Mouse (Mus musculus) adrenal gland (tissue): ENCODE results near the gene Zdhhc14.

Experiments
- intact Hi-C: fragments of 180-260 bp; cut with DNase I; formaldehyde crosslinking; loops from one replicate; pipeline ENCODE4 v1.15.1; 2025

The Zdhhc14 gene

GRCm38 (mm10) chr17:5768810-5769520, 276.6 kb downstream of the Zdhhc14 start:
- intact Hi-C loops, result no loop called here

GRCm38 (mm10) chr17:5769776-5770175, 277.4 kb downstream of the Zdhhc14 start:
- intact Hi-C loops, result no loop called here

- intact Hi-C loops, result no loop called here
These were observed 278.2 kb downstream of the Zdhhc14 start for GRCm38 (mm10) chr17:5770265-5771249.

- intact Hi-C loops, result no loop called here
These were observed 288.0 kb downstream of the Zdhhc14 start for GRCm38 (mm10) chr17:5780213-5780975.

- intact Hi-C loops, result no loop called here
These were observed 292.9 kb downstream of the Zdhhc14 start for GRCm38 (mm10) chr17:5785238-5785637.

GRCm38 (mm10) chr17:5792164-5792791, 299.9 kb downstream of the Zdhhc14 start:
- intact Hi-C loops, result loop anchor here (10.0 kb wide), 1 partner anchor 233 kb away; no protein-coding TSS in a partner anchor

GRCm38 (mm10) chr17:5793593-5793992, 301.2 kb downstream of the Zdhhc14 start:
- intact Hi-C loops, result loop anchor here (10.0 kb wide), 1 partner anchor 231 kb away; no protein-coding TSS in a partner anchor

- intact Hi-C loops, result loop anchor here (10.0 kb wide), 1 partner anchor 231 kb away; no protein-coding TSS in a partner anchor
These were observed 301.9 kb downstream of the Zdhhc14 start for GRCm38 (mm10) chr17:5794276-5794675.

GRCm38 (mm10) chr17:5795369-5795768, 303.0 kb downstream of the Zdhhc14 start:
- intact Hi-C loops, result loop anchor here (5.0 to 10.0 kb wide), 2 partner anchors 47 to 229 kb away; partner anchors contain the start of gene Snx9

- intact Hi-C loops, result loop anchor here (1.0 to 10.0 kb wide), 3 partner anchors 46 to 229 kb away; partner anchors contain the start of gene Snx9
These were observed 303.5 kb downstream of the Zdhhc14 start for GRCm38 (mm10) chr17:5795878-5796277.

- intact Hi-C loops, result loop anchor here (5.0 to 10.0 kb wide), 2 partner anchors 45 to 228 kb away; partner anchors contain the start of gene Snx9
These were observed 304.9 kb downstream of the Zdhhc14 start for GRCm38 (mm10) chr17:5797124-5797760.

- intact Hi-C loops, result loop anchor here (5.0 to 10.0 kb wide), 2 partner anchors 44 to 226 kb away; partner anchors contain the start of gene Snx9
These were observed 306.0 kb downstream of the Zdhhc14 start for GRCm38 (mm10) chr17:5798221-5798801.

GRCm38 (mm10) chr17:5798900-5799299, 306.5 kb downstream of the Zdhhc14 start:
- intact Hi-C loops, result loop anchor here (5.0 to 10.0 kb wide), 2 partner anchors 43 to 226 kb away; partner anchors contain the start of gene Snx9

GRCm38 (mm10) chr17:5799396-5800021, 307.2 kb downstream of the Zdhhc14 start:
- intact Hi-C loops, result loop anchor here (5.0 to 10.0 kb wide), 2 partner anchors 43 to 225 kb away; partner anchors contain the start of gene Snx9

GRCm38 (mm10) chr17:5800254-5800653, 307.9 kb downstream of the Zdhhc14 start:
- intact Hi-C loops, result no loop called here

- intact Hi-C loops, result no loop called here
These were observed 308.6 kb downstream of the Zdhhc14 start for GRCm38 (mm10) chr17:5800824-5801560.

- intact Hi-C loops, result no loop called here
These were observed 309.7 kb downstream of the Zdhhc14 start for GRCm38 (mm10) chr17:5801761-5802655.
